Mouse (Mus musculus): ENCODE results near the gene Mrc2.

DNA sequence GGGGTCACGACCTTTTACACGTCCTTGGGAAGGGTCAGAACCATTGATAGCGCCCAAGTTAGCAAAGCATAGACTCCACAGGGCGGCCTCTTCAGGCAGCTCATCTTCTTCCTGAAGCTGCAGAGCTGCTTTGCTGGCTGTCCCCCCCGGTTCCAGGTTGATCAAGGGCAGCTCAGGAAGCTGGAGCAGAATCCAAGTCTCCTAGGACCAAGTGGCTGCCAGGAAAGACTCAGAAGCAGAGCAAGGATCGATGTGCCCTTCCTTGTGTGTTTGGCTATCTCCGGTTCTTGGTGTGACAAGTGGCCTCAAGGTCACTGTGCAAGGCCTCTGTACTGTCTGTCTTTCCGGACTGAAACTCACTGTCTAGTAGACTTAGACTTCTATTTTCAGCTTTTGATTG lies 81.4 kb downstream of the Mrc2 start:
- TF ChIP-seq CTCF (IDR thresholded peaks at IDR 0.05; ENCODE audit: borderline replicate concordance, insufficient read depth, low read depth, low read length) = no peak
- TF ChIP-seq POLR2A (IDR thresholded peaks at IDR 0.05; ENCODE audit: borderline replicate concordance, insufficient read depth, low read length) = no peak

Data from cerebellum, adult 2 months (tissue).